Mouse (Mus musculus) fat pad, adult 2 months (tissue): ENCODE results near the gene Ssh2.
"Not testable (repeated sequence)": the region's sequence is repeated elsewhere in the genome, so short reads cannot be mapped to it uniquely, and the experiment has no call there.

ENCODE experiments used
- DNase-seq: peaks from one replicate; pipeline ENCODE4 v3.0.0-alpha.2; 2011; ENCODE audit warnings: low read depth, low spot score; ENCODE audit errors: extremely low read depth

Ssh2 gene

DNA sequence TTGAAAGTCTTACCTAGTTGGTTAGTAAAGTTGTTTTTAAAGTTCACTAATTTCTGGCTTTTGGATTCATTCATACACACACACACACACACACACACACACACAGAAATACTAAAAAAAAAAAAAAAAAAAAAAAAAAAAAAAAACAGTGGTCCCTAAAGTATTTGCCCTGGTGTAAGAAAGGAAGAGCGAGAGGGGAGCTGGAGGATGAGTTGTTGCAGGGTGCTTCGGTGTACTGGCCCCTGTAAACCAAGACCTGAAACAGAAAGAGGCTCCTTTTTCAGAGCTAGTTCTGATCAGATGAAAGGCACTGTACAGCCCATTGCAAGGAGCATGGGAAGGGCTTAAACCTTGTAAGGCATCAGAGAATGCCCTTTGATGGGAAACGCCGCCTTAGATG lies 131.2 kb downstream of the Ssh2 start:
- no peak for DNase-seq

DNA sequence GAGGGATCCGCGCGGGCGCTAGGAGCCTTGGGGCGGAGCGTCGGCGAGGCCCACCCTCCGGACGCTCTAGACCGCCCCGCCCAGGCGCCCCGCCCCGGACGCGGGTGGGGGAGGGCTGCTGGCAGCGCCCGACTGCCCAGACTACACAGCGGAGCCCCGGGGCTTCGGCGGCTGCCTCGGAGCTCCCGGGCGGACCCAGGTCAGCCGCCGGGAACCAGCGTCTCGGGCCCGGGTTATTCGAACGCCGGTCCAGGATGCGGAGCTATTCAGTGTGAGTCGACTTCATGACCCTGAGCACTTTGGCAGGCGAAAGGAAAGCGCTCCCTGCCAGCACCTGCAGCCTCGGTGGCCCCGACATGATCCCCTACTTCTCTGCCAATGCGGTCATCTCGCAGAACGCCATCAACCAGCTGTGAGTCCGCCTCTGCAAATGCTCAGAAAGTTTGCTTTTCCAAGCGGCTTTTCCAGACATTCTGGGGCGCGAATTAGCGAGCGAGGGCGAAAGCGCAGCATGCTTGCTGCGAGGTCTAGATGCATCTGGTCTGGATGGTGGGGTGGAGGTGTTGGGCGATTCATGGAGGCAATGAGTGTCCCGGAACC lies 132.2 kb downstream of the Ssh2 start:
- DNase-seq: no peak

DNA sequence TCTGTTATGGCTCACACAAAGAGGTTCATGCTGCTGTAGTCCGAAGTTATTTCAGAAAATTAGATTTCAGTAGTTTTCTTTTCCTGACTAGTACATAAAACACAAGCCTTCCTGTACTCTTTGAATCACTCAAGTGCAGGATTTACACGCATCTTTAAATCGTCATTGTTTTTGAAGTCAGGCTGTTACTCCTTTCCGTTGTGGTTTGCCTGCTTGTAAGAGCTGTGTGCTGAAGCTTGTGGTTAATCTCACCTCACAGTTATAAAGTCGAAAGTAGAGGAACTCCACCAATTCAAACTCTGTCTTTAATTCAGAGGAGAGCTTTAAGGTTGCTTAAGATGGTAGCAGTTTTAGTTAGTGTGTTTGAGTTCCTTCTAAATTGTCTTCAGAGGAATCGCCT lies 132.9 kb downstream of the Ssh2 start:
- no peak for DNase-seq

DNA sequence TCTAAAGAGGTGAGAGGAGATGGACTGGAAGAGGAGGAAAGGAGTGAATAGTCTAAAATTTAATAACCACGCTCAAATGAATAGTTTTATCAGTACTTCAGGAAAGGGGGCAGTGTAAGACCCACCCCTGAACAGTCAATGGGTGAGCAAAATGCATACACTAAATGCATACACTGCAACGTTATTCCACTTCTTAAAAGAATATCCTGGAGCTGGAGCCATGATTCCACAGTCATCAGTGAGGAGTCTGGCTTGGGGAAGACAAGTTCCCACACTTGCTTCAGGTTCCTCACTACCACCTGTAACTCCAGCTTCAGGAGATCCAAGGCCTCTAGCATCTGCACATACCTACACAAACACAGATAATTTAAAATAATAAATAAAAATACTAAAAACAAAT lies 133.6 kb downstream of the Ssh2 start:
- no peak for DNase-seq

DNA sequence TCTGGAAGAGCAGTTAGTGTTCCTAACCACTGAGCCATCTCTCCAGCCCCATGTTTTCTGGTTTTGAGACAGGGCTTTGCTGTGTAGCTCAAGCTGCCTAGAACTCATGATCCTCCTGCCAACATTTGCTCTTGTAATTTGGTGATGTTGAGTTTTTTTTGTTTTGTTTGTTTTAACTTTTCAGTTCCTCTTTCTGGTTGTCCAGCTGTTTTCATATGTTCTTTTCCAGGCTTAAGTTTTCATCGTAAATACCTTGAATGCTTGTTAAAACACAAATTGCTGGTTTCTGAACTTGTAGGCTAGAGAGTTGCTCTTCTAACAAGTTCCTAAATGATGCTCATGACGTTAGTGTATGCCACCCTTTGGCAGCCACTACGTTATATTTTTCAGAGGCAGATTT lies 139.0 kb downstream of the Ssh2 start:
- DNase-seq: no peak

DNA sequence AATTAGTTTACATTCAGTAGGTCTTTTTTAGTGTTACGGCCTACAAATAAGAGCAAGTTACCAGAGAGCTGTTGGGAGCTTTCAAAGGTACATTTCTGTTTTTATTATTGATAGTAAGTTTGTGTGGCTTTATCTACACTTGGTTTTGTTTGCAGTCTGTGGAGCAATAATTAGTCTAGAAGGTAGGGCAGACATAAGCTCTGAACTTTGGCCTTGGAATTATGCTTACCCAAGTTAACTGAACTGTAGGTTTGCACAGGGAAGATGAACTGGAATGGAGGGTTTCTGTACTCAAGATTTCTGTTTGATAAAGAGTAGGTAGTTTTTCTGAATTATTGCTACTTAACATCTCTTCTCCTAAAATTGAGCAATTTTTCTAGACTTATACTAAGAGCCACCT lies 141.8 kb downstream of the Ssh2 start:
- DNase-seq: no peak

DNA sequence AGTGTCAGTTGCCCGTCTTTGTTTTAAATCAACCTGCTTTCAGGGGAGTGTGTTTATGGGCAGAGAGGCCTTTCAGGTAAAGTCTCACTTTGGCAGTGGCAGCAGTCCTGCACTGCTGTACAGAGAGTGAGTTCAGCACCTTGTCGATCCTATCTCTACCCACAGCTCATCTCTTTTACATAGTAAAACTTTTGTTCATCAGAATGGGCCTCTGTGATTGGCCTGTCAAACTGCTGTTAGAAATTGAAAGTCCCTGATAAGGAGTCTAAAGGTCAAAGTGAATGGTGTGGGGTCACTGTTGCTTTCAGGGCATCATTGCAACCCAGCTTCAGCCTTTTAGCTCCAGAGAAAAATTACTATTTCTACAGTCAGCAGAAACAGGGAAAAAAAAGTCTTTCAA lies 147.4 kb downstream of the Ssh2 start:
- DNase-seq: no peak

DNA sequence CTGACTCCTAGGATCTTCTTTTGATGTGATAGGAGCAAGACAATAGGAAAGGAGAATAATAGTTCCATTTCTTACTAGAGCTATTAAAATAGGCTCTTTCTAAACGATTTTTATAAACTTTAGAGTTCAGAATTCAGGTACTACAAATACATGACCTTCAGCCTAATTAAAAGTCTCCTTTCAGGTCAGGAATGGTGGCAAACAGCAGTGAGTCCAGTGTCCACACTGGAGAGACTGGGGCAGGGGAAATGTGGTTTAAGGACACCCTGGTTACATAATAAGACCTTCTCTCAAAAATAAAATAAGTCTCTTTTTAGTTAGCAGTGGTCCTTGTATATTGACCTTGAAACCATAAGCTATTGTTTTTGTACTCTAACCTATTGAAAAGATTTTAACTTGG lies 148.3 kb downstream of the Ssh2 start:
- no peak for DNase-seq

DNA sequence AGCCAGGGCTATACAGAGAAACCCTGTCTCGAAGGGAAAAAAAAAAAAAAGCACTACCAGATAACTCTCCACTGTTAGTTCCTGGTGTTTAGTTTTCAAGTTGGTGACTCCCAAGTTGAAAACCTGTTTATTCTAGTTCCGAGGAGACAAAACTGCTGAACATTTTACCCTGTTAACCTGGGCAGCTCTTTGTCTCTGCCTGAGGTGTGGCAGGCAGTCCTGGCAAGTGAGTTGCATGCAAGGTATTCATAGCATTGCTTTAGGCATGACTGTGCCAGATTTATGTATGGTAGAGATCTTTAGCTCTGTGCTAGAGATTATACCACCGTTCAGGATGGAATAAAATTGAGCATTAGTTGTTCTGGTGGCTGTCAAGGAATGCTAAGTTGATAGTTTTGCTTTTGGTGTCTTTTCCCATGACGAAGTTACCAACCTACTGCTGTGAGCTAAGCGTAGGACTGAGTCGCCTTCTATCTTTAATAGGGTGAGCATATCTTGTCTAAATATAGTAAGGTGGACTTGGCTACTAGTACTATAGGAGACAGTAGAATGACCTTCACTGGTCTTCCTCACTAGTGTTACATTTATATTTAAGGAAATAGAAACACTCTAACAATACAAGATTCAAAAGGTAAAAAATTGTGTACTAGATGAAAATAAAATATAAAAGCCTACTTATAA lies 149.8 kb downstream of the Ssh2 start:
- no peak for DNase-seq

DNA sequence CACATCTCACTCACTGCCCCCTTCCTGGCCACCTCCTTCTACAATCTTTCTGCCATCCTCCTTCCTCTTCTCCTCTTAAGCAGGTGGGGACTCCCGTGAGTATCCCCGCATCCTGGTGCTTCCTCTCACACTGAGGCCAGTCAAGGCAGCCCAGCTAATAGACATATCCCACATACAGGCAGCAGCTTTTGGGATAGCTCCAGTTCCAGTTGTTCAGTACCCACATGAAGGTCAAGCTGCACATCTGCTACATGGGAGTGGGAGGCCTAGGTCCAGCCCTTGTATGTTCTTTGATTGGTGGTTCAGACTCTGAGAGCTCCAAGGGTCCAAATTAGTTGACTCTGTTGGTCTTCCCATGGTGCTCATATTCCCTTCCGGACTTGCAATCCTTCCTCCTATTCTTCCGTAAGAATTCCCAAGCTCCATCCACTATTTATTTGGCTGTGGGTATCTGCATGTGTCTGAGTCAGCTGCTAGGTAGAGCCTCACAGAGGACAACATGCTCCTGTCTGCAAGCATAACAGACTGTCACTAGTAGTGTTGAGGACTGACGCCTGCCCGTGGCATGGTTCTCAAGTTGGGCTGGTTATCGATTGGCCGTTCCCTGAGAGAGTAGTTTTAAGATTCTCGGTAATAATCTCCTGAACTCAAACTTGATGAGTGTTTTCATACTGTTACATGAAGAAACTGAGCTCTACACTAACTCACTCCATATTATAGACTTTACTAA lies 151.6 kb downstream of the Ssh2 start:
- DNase-seq: no peak

DNA sequence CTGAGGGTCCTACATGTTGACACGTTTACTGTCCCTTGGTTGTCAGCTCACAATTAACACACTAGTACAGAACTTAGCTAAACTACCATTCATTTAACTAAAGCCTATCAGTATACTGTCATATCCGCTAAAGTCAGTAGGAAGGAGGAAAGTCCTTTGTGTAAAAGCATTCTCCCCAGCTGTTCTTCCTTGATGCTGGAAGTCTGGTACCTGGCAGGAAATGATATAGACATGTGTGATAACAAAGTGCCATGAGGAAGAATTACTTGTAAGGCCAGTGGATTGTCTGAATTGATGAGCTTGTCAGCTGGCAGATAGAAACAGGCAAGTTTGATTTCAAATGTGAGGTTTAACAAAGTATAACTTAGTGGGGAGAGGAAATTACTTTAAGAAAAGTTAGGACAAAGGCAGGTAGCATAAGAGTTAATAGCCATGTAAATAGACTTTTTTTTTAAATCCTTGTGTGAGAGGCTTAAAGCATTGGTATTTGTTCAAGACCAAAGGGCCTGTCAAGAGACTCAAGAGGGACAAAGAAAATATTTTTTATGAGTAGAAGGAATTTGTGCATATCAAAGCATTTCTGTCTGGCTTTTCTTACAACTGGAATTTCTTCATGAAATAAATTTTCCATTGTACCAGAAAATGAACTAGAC lies 153.2 kb downstream of the Ssh2 start:
- DNase-seq: no peak

DNA sequence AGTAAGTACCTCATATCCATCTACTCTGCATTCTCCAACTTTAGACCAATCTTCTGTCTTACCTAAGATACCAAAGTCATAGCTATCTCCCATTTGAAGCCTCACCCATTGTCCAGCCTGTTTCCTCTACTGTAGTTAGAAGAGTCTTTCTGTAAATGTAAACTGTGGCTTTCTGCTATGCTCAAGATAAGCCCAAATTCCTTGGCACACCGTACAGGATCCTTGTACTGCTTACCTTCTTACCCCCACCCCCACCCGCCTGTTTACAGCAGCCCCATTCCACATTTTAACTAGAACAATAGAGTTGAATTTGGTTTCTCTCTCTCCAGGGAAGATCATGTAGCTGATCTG lies 153.7 kb downstream of the Ssh2 start:
- no peak for DNase-seq

DNA sequence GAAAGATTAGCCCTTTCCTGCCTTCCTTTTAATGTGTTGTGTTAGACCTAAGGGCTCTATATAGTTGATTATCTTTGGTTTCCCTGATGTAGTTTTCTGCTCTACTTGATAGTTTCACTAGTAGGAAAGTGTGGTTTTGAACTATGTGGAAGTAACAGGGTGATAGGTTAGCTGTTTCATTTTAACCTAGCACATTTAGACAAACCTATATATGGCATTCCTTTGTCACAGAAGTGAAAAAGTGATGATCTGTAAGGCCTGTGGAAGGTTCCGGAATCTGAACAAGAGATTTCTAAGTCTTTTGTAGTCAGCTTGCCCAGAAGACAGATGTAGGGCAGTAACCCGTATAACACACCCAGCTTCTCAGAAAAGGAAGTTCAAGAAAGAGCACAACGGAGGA lies 155.0 kb downstream of the Ssh2 start:
- DNase-seq: no peak

DNA sequence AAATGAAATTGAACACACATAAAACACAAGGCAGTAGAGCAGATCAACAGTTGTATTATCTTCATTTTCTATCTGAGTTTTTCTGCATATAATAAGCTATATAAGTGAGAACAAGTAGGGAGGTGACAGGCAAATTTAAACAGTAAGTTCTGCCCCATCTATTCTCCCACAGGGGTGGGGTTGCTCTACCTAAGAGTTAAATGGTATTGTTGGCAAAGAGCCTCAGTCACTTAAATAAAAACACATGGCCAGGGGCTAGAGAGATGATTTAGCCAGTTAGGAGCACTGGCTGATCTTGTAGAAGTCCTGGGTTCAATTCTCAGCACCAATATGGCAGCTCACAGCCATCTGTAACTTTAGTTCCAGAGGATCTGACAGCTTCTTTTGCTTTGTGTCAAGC lies 155.6 kb downstream of the Ssh2 start:
- DNase-seq: no peak

DNA sequence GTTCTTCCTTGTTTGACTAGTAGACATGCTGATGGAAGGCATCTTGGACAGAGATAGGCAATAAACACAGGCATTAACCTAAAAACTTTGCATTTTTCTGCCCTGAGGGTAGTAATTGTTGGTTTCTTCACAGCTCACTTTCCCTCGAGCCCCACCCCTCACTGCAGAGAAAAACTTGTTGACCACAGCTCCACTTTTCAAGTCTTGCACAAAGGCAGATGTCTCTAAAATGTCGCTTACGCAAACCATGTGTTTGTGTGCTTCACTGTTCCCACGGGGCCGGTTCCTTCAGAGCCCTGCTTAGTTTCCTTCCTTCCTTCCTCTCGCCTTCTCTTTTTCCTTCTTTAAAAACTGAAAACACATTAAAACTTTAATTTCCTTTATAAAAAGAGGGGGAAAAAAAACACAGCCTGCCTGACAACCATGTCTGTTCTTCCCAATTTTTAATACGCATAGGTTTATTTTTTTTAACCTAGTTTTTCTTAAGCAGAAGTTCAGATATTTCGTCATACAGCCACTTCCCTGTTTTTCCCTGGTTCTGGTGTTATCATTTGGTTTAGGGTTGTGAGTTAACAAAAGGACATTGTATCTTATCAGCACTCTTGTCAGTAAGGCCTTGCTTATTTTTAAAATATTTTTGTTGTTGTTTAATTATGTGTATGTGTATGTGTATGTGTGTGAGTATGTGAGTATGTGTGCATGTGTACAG lies 156.3 kb downstream of the Ssh2 start:
- no peak for DNase-seq

DNA sequence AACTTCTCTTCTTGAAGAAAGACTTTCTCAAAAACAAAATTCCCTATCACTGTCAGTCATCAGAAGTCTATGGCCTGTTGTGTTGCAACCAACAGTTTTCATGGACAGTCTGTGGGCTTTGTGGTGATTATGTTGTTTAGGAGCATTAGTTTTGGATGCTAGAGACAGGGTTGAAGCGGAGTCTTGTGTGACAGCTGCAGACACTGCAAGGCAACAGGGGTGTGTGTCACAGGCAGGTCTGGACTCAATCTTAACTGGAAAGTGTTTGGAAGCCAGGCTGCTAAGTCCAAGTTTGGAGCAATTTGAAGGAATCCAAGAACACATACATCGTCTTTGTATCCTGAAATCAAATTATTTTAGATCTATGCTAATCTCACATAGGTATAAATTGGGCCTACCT lies 162.5 kb downstream of the Ssh2 start:
- no peak for DNase-seq

DNA sequence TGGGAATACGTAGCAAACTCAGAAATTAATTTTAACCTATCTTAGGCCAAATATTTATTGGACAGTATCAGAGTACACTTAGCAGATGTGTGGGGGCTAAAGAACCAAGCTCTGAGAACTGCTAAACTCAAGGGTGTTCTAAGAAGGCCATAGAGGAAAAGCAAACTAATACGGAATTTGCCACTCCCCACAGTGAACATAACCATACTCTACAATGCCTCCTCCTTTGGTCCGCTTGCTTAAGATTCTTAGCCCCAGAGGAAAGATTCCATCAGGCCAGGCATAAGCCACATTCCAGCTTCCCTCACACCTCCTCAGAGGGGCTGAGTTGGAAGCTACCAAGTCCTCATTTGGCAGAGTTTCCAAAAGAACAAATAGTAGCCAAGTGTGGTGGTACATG lies 165.1 kb downstream of the Ssh2 start:
- no peak for DNase-seq

DNA sequence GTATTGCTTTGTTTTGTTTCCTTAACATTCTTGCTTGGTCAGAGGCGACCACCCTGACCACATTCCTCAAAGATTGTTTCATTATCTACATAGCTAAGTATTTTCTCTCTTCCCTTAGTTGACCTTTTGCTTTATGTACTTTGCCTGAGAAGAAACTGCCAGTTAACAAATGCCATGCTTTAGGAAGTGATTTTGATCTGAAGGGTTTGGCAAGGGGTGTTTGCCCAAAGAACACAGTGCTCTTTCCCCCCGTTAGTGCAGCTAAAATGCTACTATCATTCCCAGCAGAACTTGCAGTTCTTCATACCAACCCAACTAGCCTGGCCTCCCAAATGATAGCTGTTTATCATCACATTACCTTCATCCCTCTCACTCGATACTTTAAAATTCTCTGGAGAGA lies 168.1 kb downstream of the Ssh2 start:
- DNase-seq: no peak

DNA sequence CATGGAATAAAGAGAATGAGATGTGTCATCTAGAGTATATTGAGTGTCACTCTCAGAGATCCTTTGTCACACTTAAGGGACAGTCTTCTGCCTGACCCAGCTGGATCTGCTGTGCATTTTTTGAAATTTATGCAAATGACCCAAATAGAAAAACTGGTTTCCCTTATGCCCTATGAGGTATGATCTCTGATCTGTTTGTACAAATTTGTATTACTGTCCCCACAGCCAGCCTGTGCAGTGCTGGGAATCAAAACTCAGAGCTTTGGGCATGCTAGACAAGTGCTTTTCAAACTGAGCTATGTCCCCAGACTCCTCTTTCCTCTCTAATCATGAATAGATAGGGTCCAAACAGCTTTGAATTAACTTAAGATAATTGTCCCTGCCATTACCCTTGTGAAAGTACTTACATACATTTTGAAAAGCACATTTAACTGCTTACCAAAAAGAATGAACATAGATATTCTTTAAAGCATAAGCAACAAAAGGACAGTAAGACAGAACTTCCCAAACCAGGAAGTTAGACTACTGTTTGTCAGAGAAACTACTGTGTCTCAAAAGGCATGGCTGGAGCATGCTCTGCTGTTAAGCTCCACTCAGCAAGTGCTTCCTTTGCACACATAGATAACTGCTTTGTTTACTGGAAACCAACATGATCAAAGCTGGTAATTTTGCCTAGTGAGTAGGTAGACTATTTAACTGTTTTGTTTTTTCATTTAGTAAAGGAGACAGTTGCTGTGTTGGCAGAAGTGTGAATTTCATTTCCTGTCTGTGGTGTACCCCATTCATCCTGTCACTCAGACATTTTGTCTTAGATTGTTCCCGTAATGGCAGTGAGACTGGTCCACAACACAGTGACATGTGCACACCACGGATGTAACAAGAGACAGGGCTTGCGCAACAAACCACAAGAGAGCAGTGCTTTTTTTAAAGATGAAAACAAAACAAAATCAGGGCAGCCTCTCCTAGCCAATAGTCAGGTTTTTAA lies 169.9 kb downstream of the Ssh2 start:
- DNase-seq: no peak

DNA sequence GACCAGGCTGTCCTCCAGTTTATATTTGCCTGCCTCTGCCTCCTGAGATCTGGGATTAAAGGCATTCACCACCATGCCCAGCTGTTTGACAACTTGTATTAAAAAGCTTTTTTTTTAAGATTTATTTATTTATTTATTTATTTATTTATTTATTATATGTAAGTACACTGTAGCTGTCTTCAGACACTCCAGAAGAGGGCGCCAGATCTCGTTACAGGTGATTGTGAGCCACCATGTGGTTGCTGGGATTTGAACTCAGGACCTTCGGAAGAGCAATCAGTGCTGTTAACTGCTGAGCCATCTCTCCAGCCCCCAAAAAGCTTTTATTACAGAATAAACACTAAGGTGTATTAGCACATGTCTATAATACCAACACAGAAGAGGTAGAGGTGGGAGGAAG lies 172.1 kb downstream of the Ssh2 start:
- not testable (repeated sequence) for DNase-seq
